8 mouse cellular contexts compared by ENCODE assay signal in genomic region chr10:125388481-125388875, GRCm38 (mm10). TPM values are rescaled to one million over a fixed set of nuclear protein-coding genes. Genes with fewer than 3 reads are reported as not detected.
DNase-seq lines count a peak whose midpoint lies in the region; ATAC-seq and TF ChIP-seq lines count a peak whose summit lies in the region.

No protein-coding gene starts in this region.

- peak overlapping the region; percentile 83 for H3K9ac ChIP-seq in forebrain, embryonic 14.5 days (ENCODE audit: low read length)
- peak overlapping the region; percentile 79 for H3K9ac ChIP-seq in intestine, embryonic 16.5 days (ENCODE audit: low read depth, low read length)
- no peak overlapping the region for H3K9ac ChIP-seq in liver, embryonic 14.5 days (replicated peaks)
- H3K9ac ChIP-seq in neural tube, embryonic 14.5 days (replicated peaks; ENCODE audit: low read depth, low read length), result peak overlapping the region; percentile 84

- no peaks in the 10 kb centered on the region for H3K9me3 ChIP-seq in forebrain, embryonic 14.5 days (replicated peaks; ENCODE audit: control insufficient read depth, low read length)
- no peaks in the 10 kb centered on the region for H3K9me3 ChIP-seq in intestine, embryonic 16.5 days (ENCODE audit: control insufficient read depth, low read length)
- no peaks in the 10 kb centered on the region for H3K9me3 ChIP-seq in liver, embryonic 14.5 days (ENCODE audit: control insufficient read depth, low read length)
- no peaks in the 10 kb centered on the region for H3K9me3 ChIP-seq in neural tube, embryonic 14.5 days (ENCODE audit: control insufficient read depth, low read length)

- H3K27me3 ChIP-seq in forebrain, embryonic 14.5 days (replicated peaks; ENCODE audit: control insufficient read depth, insufficient read depth, low read length), result no peaks in the 10 kb centered on the region
- H3K27me3 ChIP-seq in intestine, embryonic 16.5 days (replicated peaks; ENCODE audit: control insufficient read depth, insufficient read depth, low read length), result no peaks in the 10 kb centered on the region
- H3K27me3 ChIP-seq in liver, embryonic 14.5 days (ENCODE audit: control insufficient read depth, insufficient read depth, low read length), result no peaks in the 10 kb centered on the region
- H3K27me3 ChIP-seq in neural tube, embryonic 14.5 days (ENCODE audit: control insufficient read depth, insufficient read depth, low read length), result no peaks in the 10 kb centered on the region

- DNase-seq in adrenal gland, postnatal 10 days, result peak; percentile 13
- DNase-seq in adrenal gland, adult 8-10 months, result no peak
- DNase-seq in brain, adult 2 months (ENCODE audit: low read depth, low spot score), result peak; percentile 74
- DNase-seq in forebrain, embryonic 14.5 days (ENCODE audit: low spot score), result peak; percentile 23
- DNase-seq in liver, embryonic 14.5 days (ENCODE audit: low read depth in 3 of 3, low spot score in 3 of 3), result no peak
- no peak for DNase-seq in urinary bladder, postnatal 4 days (ENCODE audit: low spot score in 2 of 2)

- 28% methylated on average over 7 of the region's 7 CpGs for WGBS in forebrain, embryonic 14.5 days
- WGBS in intestine, embryonic 16.5 days, result 24% methylated on average over 7 of the region's 7 CpGs
- 18% methylated on average over 7 of the region's 7 CpGs for WGBS in liver, embryonic 14.5 days (ENCODE audit: insufficient replicate concordance)
- 20% methylated on average over 7 of the region's 7 CpGs for WGBS in neural tube, embryonic 14.5 days

- no peak for TF ChIP-seq EP300 in liver, embryonic 14.5 days (IDR thresholded peaks at IDR 0.05; ENCODE audit: low read depth)

- H3K36me3 ChIP-seq in forebrain, embryonic 14.5 days (ENCODE audit: control insufficient read depth, insufficient read depth, low read length), result no peaks in the 10 kb centered on the region
- no peaks in the 10 kb centered on the region for H3K36me3 ChIP-seq in intestine, embryonic 16.5 days (ENCODE audit: control insufficient read depth, insufficient read depth, low read length)
- H3K36me3 ChIP-seq in liver, embryonic 14.5 days (replicated peaks; ENCODE audit: control insufficient read depth, insufficient read depth, low read depth), result no peaks in the 10 kb centered on the region
- no peaks in the 10 kb centered on the region for H3K36me3 ChIP-seq in neural tube, embryonic 14.5 days (ENCODE audit: control insufficient read depth, insufficient read depth, low read length)

- H3K4me1 ChIP-seq in forebrain, embryonic 14.5 days (ENCODE audit: control insufficient read depth, insufficient read depth, low read length), result peaks cover 10% of the 10 kb centered on the region; the same call in 1 of the 2 replicates
- peaks cover 5% of the 10 kb centered on the region for H3K4me1 ChIP-seq in intestine, embryonic 16.5 days (ENCODE audit: control insufficient read depth, insufficient read depth, low read length)
- peaks cover 0 to 2% of the 10 kb centered on the region in 2 experiments; a peak in 1 of 4 replicates for H3K4me1 ChIP-seq in liver, embryonic 14.5 days (replicated peaks; ENCODE audit: control insufficient read depth in 2 of 2, insufficient read depth in 2 of 2, low read length in 1 of 2)
- H3K4me1 ChIP-seq in neural tube, embryonic 14.5 days (ENCODE audit: control insufficient read depth, insufficient read depth, low read length), result 0 out of 2 replicates have a peak, but pooled peaks cover 3% of the 10 kb centered on the region

- H3K27ac ChIP-seq in forebrain, embryonic 14.5 days (ENCODE audit: low read depth, low read length), result 0 out of 2 replicates have a peak overlapping the region, but pooled peaks have one; percentile 48
- no peak overlapping the region for H3K27ac ChIP-seq in intestine, embryonic 16.5 days (ENCODE audit: low read length)
- no peak overlapping the region for H3K27ac ChIP-seq in liver, embryonic 14.5 days
- peak overlapping the region; percentile 13; the same call in 1 of the 2 replicates for H3K27ac ChIP-seq in neural tube, embryonic 14.5 days (ENCODE audit: low read depth, low read length)

- TF ChIP-seq CTCF in liver, embryonic 14.5 days (IDR thresholded peaks at IDR 0.05; ENCODE audit: low read depth), result no peak

- H3K4me2 ChIP-seq in forebrain, embryonic 14.5 days (ENCODE audit: low read length), result peak overlapping the region; percentile 72
- peak overlapping the region; percentile 94 for H3K4me2 ChIP-seq in intestine, embryonic 16.5 days (ENCODE audit: low read depth, low read length)
- H3K4me2 ChIP-seq in liver, embryonic 14.5 days (ENCODE audit: low read depth), result peak overlapping the region; percentile 66
- peak overlapping the region; percentile 60 for H3K4me2 ChIP-seq in neural tube, embryonic 14.5 days (ENCODE audit: low read depth, low read length)

- H3K4me3 ChIP-seq in forebrain, embryonic 14.5 days (ENCODE audit: low read depth, low read length), result peak overlapping the region; percentile 70
- H3K4me3 ChIP-seq in intestine, embryonic 16.5 days (ENCODE audit: low read length), result peak overlapping the region; percentile 74
- peak overlapping the region; percentile 40 to 54 for H3K4me3 ChIP-seq in liver, embryonic 14.5 days (ENCODE audit: insufficient read depth in 1 of 2, low read depth in 2 of 2, low read length in 2 of 2)
- H3K4me3 ChIP-seq in neural tube, embryonic 14.5 days (ENCODE audit: low read depth, low read length), result peak overlapping the region; percentile 64

- ATAC-seq in forebrain, embryonic 14.5 days, result peak; percentile 8
- ATAC-seq in intestine, embryonic 16.5 days, result peak; percentile 16
- ATAC-seq in liver, embryonic 14.5 days (ENCODE audit: insufficient read depth), result peak; percentile 18; the same call in 1 of the 2 replicates
- peak; percentile 10; the same call in 1 of the 2 replicates for ATAC-seq in neural tube, embryonic 14.5 days (ENCODE audit: low read depth)

RNA-seq across cellular contexts. Expression of gene Slc16a7, which starts 0.8 kb away (rescaled TPM):
- total RNA-seq in adrenal gland, postnatal 10 days (2021), result 10 to 100 TPM; 15.7 to 17.9 TPM
- total RNA-seq in adrenal gland, adult 8-10 months (2022), result 10 to 100 TPM in 2 of 4 experiments, 1 to 10 TPM in 2; 7.6 to 16.0 (median 10.2) TPM
- 4.2 and 7.6 TPM in 2 replicates for polyA plus RNA-seq in forebrain, embryonic 14.5 days (2014; fragmentation: Nextera tagmentation; extraction: Ambion mirVana)
- polyA plus RNA-seq in intestine, embryonic 16.5 days (2015; fragmentation: Nextera tagmentation; extraction: Ambion mirVana), result 3.6 and 4.2 TPM in 2 replicates
- polyA plus RNA-seq in liver, embryonic 14.5 days (2012; rRNA removed), result 2.7 and 3.4 TPM in 2 replicates
- polyA plus RNA-seq in liver, embryonic 14.5 days (2014; fragmentation: Nextera tagmentation; extraction: Ambion mirVana), result 9.7 and 10.0 TPM in 2 replicates
- polyA plus RNA-seq in neural tube, embryonic 14.5 days (2014; fragmentation: Nextera tagmentation; extraction: Ambion mirVana), result 9.5 and 11.4 TPM in 2 replicates

Comparison
In these comparisons a context has a peak if more than half of its experiments do, and no peak if none do; other contexts are left out.
1. DNase-seq: peak in adrenal gland, postnatal 10 days (single experiment), brain, adult 2 months (single experiment) and forebrain, embryonic 14.5 days (single experiment); none in adrenal gland, adult 8-10 months (single experiment), liver, embryonic 14.5 days (0 of 3) and urinary bladder, postnatal 4 days (0 of 2).
2. H3K27ac ChIP-seq: peak in forebrain, embryonic 14.5 days (single experiment) and neural tube, embryonic 14.5 days (single experiment); none in intestine, embryonic 16.5 days (single experiment) and liver, embryonic 14.5 days (single experiment).
3. Peak in every context shown above with its lines, with median percentiles within 50 percentile points of each other: ATAC-seq, H3K4me2 ChIP-seq and H3K4me3 ChIP-seq.